ENCODE assay signal across 19 mouse cellular contexts in genomic region chr14:8222561-8222960, GRCm38 (mm10). TPM values are rescaled to one million over a fixed set of nuclear protein-coding genes. Genes with fewer than 3 reads are reported as not detected.
"Had no signal": no experiment of that assay in that cellular context is flagged by ENCODE, and none has a peak within 500 bp of the region (broad histone marks: within the 10 kb centered on the region; RNA-seq: fewer than 3 reads in every experiment).

No protein-coding gene starts in this region.

- H3K36me3 ChIP-seq: intestine, embryonic 15.5 days had no signal

- H3K4me2 ChIP-seq: intestine, embryonic 15.5 days; limb, embryonic 12.5 days; limb, embryonic 15.5 days; liver, embryonic 15.5 days; midbrain, embryonic 11.5 days had no signal

- H3K9me3 ChIP-seq: intestine, embryonic 15.5 days; limb, embryonic 12.5 days; limb, embryonic 15.5 days; liver, embryonic 15.5 days had no signal

- H3K9ac ChIP-seq: intestine, embryonic 15.5 days; limb, embryonic 12.5 days; limb, embryonic 15.5 days; liver, embryonic 15.5 days had no signal

- H3K4me3 ChIP-seq: intestine, embryonic 15.5 days; limb, embryonic 12.5 days; limb, embryonic 15.5 days; liver, embryonic 15.5 days had no signal

- H3K4me1 ChIP-seq: intestine, embryonic 15.5 days; limb, embryonic 15.5 days had no signal

- H3K27ac ChIP-seq: intestine, embryonic 15.5 days; kidney, postnatal 0 days; limb, embryonic 12.5 days; limb, embryonic 15.5 days; liver, embryonic 15.5 days had no signal

- H3K27me3 ChIP-seq: intestine, embryonic 15.5 days; limb, embryonic 12.5 days; limb, embryonic 15.5 days; liver, embryonic 15.5 days had no signal

- ATAC-seq: hindbrain, embryonic 16.5 days; intestine, embryonic 15.5 days had no signal

- DNase-seq: left cerebral cortex, postnatal 4 days; lung, adult 2 months; lung, postnatal 14 days; lung, postnatal 4 days; midbrain, embryonic 14.5 days; thymus, adult 18-20 months; thymus, postnatal 36 days had no signal

RNA-seq across cellular contexts. Expression of gene Acox2, which starts 36.6 kb away (rescaled TPM):
- total RNA-seq: layer of hippocampus, adult 18-20 months; left cerebral cortex, postnatal 14 days; megakaryocyte progenitor cell, adult 5-6 weeks; megakaryocyte-erythroid progenitor cell, adult 5-6 weeks had no signal
- polyA plus RNA-seq: limb, embryonic 12.5 days; midbrain, embryonic 11.5 days; midbrain, embryonic 14.5 days; neural tube, embryonic 14.5 days had no signal
